Mouse (Mus musculus) monocyte, adult 2 months (primary cell): ENCODE results near the gene Ctsg.
"Not testable (repeated sequence)": the region's sequence is repeated elsewhere in the genome, so short reads cannot be mapped to it uniquely, and the experiment has no call there.

Source experiments
- DNase-seq, 2 experiments: peaks; one replicate each; pipeline ENCODE4 v3.0.0; 2022; ENCODE audit warnings: low spot score in 2 of 2, low read depth in 1 of 2

Gene Ctsg

DNA sequence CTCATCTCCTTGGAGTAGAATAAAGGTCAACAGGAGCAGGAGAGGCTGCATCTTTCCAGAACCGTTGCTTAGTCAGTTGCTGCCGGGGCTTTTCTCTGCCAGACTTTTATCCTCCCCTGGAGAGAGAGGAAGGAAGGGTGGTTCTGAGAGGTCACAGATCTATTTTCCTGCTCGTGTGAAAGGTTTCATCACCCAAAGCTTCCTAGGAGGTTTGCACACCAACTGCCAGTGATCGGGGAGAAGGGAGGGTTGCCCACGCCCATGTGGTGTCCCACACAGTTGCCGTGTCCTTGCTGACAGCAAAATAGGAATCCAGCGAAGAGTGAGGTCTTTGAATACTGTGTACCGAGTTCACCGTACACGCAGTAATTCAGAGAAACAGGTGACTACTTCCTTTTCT is at the start of gene Ctsg:
Gene Ctsg, minus strand, starts transcription at position 189 of the 400 bp plus-strand sequence.
- no peak for DNase-seq

DNA sequence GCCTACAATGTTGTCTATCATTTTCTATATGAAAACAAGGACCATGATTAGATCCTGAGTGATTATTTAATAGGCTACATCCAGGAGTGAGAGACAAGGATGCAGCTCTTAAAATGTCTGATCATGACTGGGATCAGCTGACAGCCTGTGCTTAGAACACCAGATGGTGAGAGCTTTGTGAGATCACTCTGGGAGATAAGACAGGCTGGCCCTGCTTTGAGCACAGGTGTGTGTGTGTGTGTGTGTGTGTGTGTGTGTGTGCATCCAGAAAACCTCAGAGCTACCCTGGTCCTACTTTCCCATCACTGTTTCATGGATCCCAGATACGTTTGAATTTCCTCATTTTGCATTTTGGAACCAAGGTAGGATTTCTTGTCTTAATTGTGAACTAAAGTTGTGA is 31.3 kb upstream of the Ctsg start:
- not testable (repeated sequence) for DNase-seq

DNA sequence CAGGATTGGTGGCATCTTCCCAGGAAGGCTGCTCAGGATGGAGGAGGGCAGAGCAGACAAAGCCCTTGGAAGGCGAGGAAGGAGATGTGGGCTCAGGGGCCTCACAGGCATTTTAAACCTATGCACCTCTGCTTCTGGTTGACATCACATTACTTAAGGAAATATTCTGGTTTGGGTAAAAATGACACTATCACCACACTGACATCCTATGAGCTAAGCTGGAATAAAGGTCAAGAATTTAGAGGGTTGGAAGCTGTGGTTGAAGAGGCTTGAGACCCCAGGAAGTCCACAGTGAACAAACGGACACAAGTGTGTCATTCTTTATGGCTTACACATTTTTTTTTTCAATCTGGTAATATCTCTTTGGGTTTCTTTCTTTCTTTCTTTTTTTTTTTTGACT is 30.1 kb upstream of the Ctsg start, which contains the start of gene Gzmd:
Gene Gzmd, minus strand, starts transcription at position 101 of the 400 bp plus-strand sequence.
- not testable (repeated sequence) for DNase-seq

DNA sequence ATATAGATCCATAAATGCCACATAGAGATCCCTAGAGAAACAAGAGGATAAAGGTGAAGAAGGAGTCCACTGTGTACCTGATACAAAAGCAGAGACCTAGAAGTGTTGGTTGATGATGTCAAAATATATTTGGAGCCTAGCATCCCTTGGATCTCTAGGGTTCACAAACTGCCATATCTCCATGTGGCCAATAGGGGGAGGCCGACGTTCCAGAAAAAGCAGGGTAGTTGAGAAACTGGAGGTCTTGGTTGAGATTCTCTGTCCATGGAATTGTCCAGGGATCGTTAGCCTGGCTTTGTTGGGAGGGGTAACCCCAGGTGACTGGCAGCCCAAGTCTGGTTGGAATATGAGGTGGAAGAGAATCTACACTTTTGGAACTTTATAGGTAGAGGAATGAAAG is 26.0 kb upstream of the Ctsg start:
- no peak for DNase-seq

DNA sequence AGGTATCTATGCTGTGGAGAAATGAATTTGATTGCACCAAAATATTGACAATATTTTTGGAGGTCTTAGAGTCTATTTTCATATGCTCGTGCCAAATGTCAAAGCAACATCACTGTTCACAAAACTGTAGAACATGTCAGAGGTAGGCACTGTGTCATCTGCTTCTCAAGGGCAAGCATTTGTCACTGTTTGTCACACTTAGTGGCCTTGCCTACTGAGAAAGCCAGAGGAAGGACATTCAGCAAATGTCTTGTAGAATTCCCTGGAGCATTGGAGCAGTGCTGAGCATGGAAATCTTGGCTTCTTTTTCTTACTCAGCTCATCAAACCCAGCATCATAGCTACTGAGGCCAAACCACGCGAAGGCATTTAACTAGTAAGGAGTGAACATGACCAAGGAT is 21.1 kb upstream of the Ctsg start:
- DNase-seq, result no peak

DNA sequence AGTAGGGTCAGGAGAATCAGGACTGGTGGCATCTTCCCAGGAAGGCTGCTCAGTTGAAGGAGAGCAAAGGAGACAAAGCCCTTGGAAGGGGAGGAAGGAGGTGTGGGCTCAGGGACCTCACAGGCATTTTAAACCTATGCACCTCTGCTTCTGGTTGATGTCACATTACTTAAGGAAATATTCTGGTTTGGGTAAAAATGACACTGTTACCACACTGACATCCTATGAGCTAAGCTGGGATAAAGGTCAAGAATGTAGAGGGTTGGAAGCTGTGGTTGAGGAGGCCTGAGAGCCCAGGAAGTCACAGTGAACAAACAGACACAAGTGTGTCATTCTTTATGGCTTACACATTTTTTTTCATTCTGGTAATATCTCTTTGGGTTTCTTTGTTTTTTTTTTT is 18.2 kb upstream of the Ctsg start, which contains the start of gene Gzme:
Gene Gzme, minus strand, starts transcription at position 101 of the 400 bp plus-strand sequence.
- DNase-seq, result no peak

DNA sequence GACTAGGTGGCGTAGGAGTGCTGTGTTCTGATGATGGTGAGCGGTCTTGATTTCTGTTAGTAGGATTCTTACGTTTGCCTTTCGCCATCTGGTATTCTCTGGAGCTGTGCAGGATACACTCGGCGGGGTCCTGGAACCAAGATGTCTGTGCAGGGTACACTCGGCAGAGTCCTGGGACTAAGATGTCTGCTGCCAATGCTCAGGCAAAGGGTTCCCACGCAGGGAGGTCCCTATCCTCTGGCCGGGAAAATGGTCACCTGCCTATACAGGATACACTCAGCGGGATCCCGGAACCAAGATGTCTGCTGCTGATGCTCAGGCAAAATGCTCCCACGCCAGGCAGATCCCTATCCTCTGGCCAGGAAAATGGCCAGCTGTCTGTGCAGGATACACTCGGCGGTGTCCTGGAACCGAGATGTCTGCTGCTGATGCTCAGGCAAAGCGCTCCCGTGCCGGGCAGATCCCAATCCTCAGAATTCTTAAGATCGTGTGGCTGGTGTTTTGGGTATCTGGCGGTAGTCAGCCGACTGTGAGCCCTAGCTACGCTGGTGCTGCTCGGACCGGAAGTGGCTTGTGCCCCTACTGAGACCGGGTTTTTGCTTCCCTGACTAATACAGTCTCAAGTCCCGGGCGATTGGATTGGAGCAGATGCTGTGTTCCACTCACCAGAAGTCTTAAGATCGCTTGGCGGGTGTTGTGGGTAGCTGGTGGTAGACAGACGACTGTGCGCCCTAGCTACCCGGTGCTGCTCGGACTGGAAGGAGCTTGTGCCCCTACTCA is 13.3 kb upstream of the Ctsg start:
- DNase-seq, result not testable (repeated sequence)

DNA sequence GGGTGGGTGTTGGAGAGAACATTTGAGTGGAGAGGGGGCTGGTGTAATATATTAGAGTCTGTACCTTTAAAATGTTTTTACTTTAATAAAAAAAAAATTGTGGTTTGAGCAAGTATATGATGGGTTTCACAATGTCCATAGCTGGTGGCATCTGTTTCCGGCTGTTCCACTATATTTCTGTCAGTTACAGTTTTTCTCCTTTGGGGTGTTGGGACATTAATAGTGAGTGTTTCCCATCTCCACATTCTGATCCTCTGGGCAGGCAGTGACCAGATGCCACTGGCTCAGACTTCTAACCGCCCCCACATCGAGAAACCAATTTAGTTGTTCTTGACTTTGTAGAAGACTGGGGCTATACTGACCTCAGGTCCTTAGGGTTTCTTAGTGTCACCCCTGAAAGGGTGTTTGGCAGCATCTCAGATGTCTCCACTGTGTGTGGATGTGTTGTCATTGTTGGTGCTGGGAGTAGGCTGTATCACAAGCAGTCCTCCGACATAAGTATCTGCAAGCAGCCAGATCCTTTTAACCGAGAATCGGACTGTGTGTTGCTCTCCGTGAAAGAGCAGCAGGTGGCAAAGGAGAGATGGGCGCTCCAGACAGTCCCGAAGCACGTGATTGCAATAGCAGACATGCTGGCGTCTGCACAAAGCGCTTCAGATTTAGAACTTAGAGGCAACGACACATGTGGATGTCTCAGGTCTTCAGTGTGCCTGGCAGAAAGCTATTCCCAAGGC is 3.2 kb upstream of the Ctsg start:
- DNase-seq, result no peak

DNA sequence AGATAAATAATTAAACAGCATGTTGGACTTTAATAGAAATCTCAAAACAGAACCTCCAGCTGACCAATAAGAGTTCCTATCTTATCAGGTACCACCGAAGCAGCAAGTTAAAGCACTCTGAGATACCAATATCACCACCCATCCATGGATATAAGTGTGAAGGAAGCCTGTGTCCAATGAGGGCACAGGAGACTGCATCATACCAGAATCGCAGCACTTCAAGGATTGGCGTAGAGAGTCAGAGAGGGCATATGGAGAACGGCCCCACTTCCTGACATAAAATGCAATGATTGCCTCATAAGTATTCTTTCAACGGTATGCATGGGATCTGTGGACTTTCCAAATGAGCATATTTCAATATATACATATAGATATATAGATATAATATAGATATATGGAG is 2.6 kb upstream of the Ctsg start:
- no peak for DNase-seq

DNA sequence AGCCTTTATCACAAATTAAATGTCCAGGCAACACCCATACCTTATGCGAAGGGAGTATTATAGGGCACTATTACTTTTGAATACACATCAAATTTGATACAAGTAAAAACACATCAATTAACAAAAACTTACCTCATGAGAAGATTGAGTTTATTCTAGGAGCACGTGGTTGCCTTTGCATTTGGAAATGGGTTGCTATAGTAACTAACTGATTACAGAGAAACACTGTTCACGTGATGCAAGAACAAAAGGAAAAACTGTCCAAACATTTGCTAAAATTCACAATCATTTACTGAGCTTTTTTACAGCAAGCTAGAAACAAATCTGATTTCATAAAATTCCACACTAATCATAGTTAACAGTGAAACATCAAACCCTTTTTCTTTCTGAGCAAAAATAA is 1.1 kb upstream of the Ctsg start:
- no peak for DNase-seq

DNA sequence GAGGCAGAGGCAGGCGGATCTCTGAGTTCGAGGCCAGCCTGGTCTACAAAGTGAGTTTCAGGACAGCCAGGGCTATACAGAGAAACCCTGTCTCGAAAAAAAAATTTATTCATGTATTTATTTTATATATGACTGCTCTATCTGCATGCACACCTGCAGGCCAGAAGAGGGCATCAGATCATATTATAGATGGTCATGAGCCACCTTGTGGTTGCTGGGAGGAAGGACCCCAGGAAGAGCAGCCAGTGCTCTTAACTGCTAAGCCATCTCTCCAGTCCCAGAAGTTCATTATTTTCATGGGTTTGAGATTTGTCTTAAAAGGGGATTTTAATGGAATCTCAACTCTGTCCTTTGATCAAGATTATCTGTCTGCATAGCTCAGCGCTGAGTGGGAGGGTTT is 3.4 kb downstream of the Ctsg start:
- DNase-seq, result no peak

DNA sequence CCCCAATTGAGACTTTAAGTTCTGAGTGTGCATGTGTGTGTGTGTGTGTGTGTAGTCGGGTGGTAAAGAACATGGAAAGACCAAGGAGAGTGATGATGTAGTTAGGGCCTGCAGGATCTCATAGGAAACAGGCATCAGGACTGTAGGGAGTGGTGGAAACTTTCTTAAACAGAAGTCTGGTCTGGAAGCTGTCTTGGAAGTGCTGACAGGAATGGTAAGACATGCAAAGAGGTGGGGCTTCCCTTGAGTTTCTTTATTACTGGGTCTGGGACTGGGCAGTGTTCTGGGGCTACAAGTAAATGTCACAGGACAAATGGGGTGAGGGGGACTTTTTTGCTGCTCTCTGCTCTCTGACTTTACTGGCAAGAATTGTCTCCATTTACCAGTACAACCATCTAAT is 4.8 kb downstream of the Ctsg start:
- no peak for DNase-seq

DNA sequence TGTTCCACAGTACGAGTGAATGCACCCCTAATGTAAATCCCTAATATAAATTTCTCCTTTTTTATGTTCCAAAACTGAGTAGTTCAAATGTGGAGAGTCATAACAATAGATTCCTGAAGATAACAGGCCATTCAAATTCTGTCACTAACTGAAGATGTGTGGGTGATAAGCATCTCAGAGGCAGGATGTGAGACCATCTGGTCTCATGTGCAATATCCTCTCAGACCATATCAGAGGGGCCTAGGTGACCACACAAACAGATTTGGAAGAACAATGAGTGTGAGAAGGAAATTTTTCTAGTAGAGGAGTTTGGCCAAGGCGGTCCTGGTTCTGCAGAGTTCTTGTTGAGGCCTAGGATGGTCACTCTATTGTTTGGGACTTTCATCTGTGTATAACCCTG is 9.0 kb downstream of the Ctsg start:
- DNase-seq, result no peak

DNA sequence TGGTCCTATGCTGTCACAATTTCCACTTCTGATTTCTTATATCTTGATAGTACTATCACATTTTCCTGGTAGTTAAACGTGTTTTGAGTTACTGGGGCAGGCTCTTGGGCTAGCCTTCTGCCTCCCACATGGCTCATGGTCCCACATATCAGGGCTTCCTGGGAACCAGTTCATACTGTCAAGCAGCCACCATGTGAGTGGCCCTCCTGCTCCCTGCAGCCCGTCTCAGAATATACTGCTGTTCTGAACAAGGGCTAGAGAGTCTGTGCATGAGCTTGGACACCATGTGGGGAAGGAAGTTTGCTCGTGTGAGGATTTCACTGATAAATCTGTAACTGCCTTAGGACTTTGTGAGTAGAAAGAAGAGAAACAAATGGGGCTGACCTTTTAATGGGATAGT is 15.7 kb downstream of the Ctsg start:
- no peak for DNase-seq

DNA sequence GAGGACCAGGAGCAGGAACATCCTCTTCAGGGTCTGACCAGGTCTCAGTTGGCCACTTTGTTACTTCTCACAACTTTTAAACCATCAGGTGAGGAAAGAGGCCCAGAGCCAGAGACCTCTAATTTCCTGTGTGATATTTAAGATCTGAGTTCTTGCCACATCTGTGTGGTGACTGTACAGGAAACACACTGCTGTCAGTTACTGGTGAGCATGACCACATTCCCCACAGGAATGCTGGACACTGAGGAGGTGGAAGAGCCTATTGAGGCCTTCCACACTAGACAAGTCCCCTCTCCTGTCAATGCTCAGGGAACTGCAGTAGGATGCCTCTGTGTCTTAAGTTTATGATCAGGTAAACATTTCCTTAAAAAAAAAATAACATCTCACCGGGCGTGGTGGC is 17.2 kb downstream of the Ctsg start, which contains the start of gene Mcpt8:
Gene Mcpt8, minus strand, starts transcription at position 107 of the 400 bp plus-strand sequence.
- DNase-seq, result no peak

DNA sequence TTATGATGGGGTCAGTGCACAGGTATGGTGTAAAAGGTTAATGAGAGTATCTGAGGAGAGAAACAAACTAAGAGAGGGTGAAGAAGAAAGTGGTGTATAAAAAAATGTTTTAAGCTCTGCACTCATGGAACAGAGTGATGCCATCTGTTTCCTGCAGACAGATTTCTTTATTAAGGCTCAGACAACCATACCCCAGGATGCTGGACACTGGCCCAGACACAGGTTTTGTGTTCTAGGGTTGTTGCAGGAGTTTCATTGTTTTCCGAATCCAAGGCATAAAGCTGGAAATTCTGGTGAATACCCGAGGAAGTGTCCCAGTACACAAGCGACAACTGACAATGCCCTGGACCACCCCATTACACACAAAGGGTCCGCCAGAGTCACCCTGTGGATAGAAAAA is 20.4 kb downstream of the Ctsg start:
- no peak for DNase-seq

DNA sequence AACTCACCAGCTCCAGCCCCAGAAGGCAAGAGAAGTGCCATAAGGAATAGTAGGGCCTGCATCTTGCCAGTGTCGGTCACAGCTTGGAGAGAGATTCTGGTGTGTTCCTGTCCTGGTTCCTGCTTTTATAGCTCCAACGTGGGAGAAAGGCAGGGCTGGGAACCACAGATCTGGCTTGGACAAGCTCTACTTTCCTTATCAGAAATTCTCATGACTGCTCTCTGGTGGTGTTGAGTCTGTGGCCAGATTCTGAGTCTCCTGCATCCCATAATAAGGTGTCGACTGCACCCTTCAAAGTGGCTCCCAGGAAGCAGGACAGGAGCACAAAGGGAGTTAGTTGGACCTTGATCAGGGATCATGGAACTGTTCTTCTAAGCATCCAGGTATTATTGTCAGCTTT is 40.2 kb downstream of the Ctsg start, which contains the start of gene Mcpt4:
Gene Mcpt4, minus strand, starts transcription at position 101 of the 400 bp plus-strand sequence.
- DNase-seq, result not testable (repeated sequence)

DNA sequence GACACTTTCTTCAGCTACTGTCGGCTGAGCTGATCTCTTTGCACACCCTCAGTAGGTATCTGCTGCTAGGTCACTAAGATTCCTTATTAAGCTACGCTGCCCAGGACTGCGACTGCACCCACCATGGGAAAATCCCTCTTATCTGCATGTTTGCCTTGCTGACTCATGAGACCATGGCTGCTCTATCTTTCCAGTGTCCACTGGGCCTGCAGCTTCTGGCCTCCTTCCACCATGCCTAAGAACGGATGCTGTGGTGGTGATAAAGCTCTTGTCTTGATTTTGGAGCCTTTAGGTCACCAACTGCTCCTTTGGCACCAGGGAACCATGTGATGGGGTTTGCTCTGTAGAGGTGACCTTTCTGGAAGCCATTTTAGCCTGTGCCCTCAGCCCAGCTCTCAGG is 44.7 kb downstream of the Ctsg start:
- no peak for DNase-seq

DNA sequence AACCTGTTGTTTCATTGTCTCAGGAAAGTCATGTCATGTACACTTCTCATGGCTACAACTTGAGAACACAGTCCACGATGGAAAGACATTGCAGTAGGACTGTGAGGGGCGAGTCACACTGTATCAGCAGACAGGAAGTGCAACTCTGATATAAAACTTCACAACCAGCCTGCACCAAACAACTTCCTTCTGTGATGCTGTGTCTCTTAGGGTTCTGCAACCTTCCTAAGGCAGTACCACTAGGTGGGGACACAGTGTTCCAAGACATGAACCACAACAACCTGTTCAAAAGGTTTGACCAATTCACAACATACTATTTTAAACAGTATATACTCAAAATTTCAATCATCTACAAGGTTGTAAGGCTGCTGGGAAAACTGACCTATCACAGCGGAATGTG is 47.0 kb downstream of the Ctsg start:
- no peak for DNase-seq
